Mouse (Mus musculus) kidney, adult 2 months (tissue): Measurements from ENCODE around the gene Coro7.

ENCODE experiments used
- CTCF ChIP-seq: fragments of 200-500 bp; conservative IDR thresholded peaks from 2 replicates; pipeline ENCODE4 v1.5.1; 2011; ENCODE audit warnings: low read depth, mild to moderate bottlenecking, control low read depth, low read length, moderate library complexity, mixed read lengths; ENCODE audit not compliant: insufficient read depth, insufficient read length
- POLR2A ChIP-seq: fragments of 200-500 bp; IDR thresholded peaks from one replicate; pipeline ENCODE4 v1.6.1; 2011; ENCODE audit warnings: low read depth, low read length, control low read depth

DNA sequence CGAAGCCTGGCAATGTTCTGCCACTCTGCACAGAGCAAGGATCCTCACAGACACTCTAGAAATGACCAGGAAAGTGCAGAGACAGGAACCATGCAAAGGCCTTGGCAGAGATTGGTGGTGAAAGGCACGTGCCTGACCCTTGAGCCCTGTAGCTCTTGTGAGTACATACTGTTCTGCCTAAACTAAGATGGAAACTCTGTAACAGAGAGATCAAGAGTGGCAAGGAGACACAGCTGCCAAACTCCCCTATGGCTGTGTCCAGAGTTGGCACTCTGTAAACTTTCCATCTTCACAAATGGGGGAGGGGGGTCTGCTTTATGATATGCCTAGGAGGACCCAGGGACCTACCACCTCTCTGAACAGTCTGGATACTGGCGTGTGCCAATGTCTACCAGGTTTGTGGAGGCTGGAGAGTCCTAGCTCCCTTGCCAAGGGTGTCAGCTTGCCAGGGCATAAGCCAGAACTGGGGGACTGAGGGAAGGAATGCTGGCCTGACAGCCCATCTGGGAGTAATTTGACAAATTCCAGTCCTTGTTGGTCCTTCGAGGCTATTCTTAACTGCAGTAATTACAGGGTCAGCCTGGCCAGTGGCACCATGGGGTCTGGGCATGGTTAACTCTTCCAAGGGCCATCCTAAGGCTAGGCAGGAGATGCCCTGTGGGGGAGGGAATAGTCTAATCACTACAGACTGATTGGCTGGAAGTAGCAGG, 26.7 kb downstream of the Coro7 start:
- TF ChIP-seq CTCF = no peak
- no peak for TF ChIP-seq POLR2A
